Mouse (Mus musculus): ENCODE results near the gene Pdlim4. TPM values are rescaled to one million over a fixed set of nuclear protein-coding genes. Genes with fewer than 3 reads are reported as not detected.
"Not testable (repeated sequence)": the region's sequence is repeated elsewhere in the genome, so short reads cannot be mapped to it uniquely, and the experiment has no call there.

The Pdlim4 gene
- polyA plus RNA-seq, 1 experiment from 2014 or later = 44.8 TPM

- DNase-seq (ENCODE audit: low spot score) (no peak), ATAC-seq (no peak)
- Histone ChIP-seq H3K4me3 (ENCODE audit: low read depth, low read length) (no peak overlapping the region), H3K27ac (ENCODE audit: low read depth, low read length) (no peak overlapping the region), H3K27me3 (replicated peaks; ENCODE audit: control insufficient read depth, insufficient read depth, low read length) (no peaks in the 10 kb centered on the region), H3K4me1 (ENCODE audit: control insufficient read depth, insufficient read depth, low read length) (peaks cover under 1% of the 10 kb centered on the region; the same call in 1 of the 2 replicates), H3K9me3 (replicated peaks; ENCODE audit: control insufficient read depth, low read length) (no peaks in the 10 kb centered on the region), H3K9ac (ENCODE audit: low read length) (no peak overlapping the region), H3K4me2 (ENCODE audit: low read length) (no peak overlapping the region), H3K36me3 (ENCODE audit: control insufficient read depth, insufficient read depth, low read length) (no peaks in the 10 kb centered on the region)
- 95% methylated on average over 5 of the region's 5 CpGs for WGBS
Observed at GRCm38 (mm10) chr11:54052128-54052527, 16.7 kb downstream of the Pdlim4 start.

- Histone ChIP-seq H3K36me3 (ENCODE audit: control insufficient read depth, insufficient read depth, low read length) (no peaks in the 10 kb centered on the region), H3K4me1 (ENCODE audit: control insufficient read depth, insufficient read depth, low read length) (no peaks in the 10 kb centered on the region), H3K27me3 (replicated peaks; ENCODE audit: control insufficient read depth, insufficient read depth, low read length) (no peaks in the 10 kb centered on the region), H3K9ac (ENCODE audit: low read length) (no peak overlapping the region), H3K4me2 (ENCODE audit: low read length) (no peak overlapping the region), H3K9me3 (replicated peaks; ENCODE audit: control insufficient read depth, low read length) (no peaks in the 10 kb centered on the region), H3K4me3 (ENCODE audit: low read depth, low read length) (no peak overlapping the region), H3K27ac (ENCODE audit: low read depth, low read length) (no peak overlapping the region)
- ATAC-seq (no peak), DNase-seq (ENCODE audit: low spot score) (no peak)
- 93% methylated on average over 7 of the region's 7 CpGs for WGBS
Observed at GRCm38 (mm10) chr11:54051161-54051560, 17.7 kb downstream of the Pdlim4 start.

- WGBS = 70% methylated on average over 2 of the region's 2 CpGs
- no peak overlapping the region for H3K9ac ChIP-seq (ENCODE audit: low read length)
- no peaks in the 10 kb centered on the region for H3K36me3 ChIP-seq (ENCODE audit: control insufficient read depth, insufficient read depth, low read length)
- H3K27me3 ChIP-seq (replicated peaks; ENCODE audit: control insufficient read depth, insufficient read depth, low read length) = no peaks in the 10 kb centered on the region
- no peak for ATAC-seq
- H3K27ac ChIP-seq (ENCODE audit: low read depth, low read length) = no peak overlapping the region
- H3K4me3 ChIP-seq (ENCODE audit: low read depth, low read length) = no peak overlapping the region
- no peaks in the 10 kb centered on the region for H3K4me1 ChIP-seq (ENCODE audit: control insufficient read depth, insufficient read depth, low read length)
- H3K9me3 ChIP-seq (replicated peaks; ENCODE audit: control insufficient read depth, low read length) = no peaks in the 10 kb centered on the region
- no peak overlapping the region for H3K4me2 ChIP-seq (ENCODE audit: low read length)
- DNase-seq (ENCODE audit: low spot score) = no peak
Observed at GRCm38 (mm10) chr11:54050205-54050604, 18.6 kb downstream of the Pdlim4 start.

- no peak overlapping the region for H3K4me3 ChIP-seq (ENCODE audit: low read depth, low read length)
- no peak overlapping the region for H3K4me2 ChIP-seq (ENCODE audit: low read length)
- H3K9me3 ChIP-seq (replicated peaks; ENCODE audit: control insufficient read depth, low read length) = no peaks in the 10 kb centered on the region
- no peaks in the 10 kb centered on the region for H3K4me1 ChIP-seq (ENCODE audit: control insufficient read depth, insufficient read depth, low read length)
- no peaks in the 10 kb centered on the region for H3K27me3 ChIP-seq (replicated peaks; ENCODE audit: control insufficient read depth, insufficient read depth, low read length)
- no peak overlapping the region for H3K27ac ChIP-seq (ENCODE audit: low read depth, low read length)
- ATAC-seq = no peak
- no peaks in the 10 kb centered on the region for H3K36me3 ChIP-seq (ENCODE audit: control insufficient read depth, insufficient read depth, low read length)
- no peak overlapping the region for H3K9ac ChIP-seq (ENCODE audit: low read length)
- 96% methylated on average over 6 of the region's 6 CpGs for WGBS
- no peak for DNase-seq (ENCODE audit: low spot score)
Observed at GRCm38 (mm10) chr11:54040676-54041075, 28.1 kb downstream of the Pdlim4 start.

GRCm38 (mm10) chr11:54032872-54033271, 35.9 kb downstream of the Pdlim4 start:
- not testable (repeated sequence) for H3K27me3 ChIP-seq (replicated peaks; ENCODE audit: control insufficient read depth, insufficient read depth, low read length); H3K9ac ChIP-seq (ENCODE audit: low read length); H3K4me2 ChIP-seq (ENCODE audit: low read length); H3K36me3 ChIP-seq (ENCODE audit: control insufficient read depth, insufficient read depth, low read length); H3K27ac ChIP-seq (ENCODE audit: low read depth, low read length); H3K4me1 ChIP-seq (ENCODE audit: control insufficient read depth, insufficient read depth, low read length); ATAC-seq; DNase-seq (ENCODE audit: low spot score); H3K9me3 ChIP-seq (replicated peaks; ENCODE audit: control insufficient read depth, low read length); H3K4me3 ChIP-seq (ENCODE audit: low read depth, low read length)
- 96% methylated on average over 1 of the region's 3 CpGs for WGBS

GRCm38 (mm10) chr11:54028997-54029396, 39.8 kb downstream of the Pdlim4 start:
- H3K9ac ChIP-seq (ENCODE audit: low read length) = no peak overlapping the region; the same call in 1 of the 2 replicates
- no peak overlapping the region for H3K4me3 ChIP-seq (ENCODE audit: low read depth, low read length)
- H3K4me1 ChIP-seq (ENCODE audit: control insufficient read depth, insufficient read depth, low read length) = peaks cover 7% of the 10 kb centered on the region; the same call in 1 of the 2 replicates
- DNase-seq (ENCODE audit: low spot score) (no peak), ATAC-seq (no peak)
- H3K27me3 ChIP-seq (replicated peaks; ENCODE audit: control insufficient read depth, insufficient read depth, low read length) = peaks cover 7% of the 10 kb centered on the region
- WGBS = 77% methylated on average over 4 of the region's 4 CpGs
- H3K36me3 ChIP-seq (ENCODE audit: control insufficient read depth, insufficient read depth, low read length) = no peaks in the 10 kb centered on the region
- no peak overlapping the region for H3K27ac ChIP-seq (ENCODE audit: low read depth, low read length)
- no peaks in the 10 kb centered on the region for H3K9me3 ChIP-seq (replicated peaks; ENCODE audit: control insufficient read depth, low read length)
- peak overlapping the region; percentile 98 for H3K4me2 ChIP-seq (ENCODE audit: low read length)

GRCm38 (mm10) chr11:54028044-54028951, 40.5 kb downstream of the Pdlim4 start, which contains the start of gene Slc22a4:
Gene Slc22a4, minus strand, starts transcription at chr11:54028090.
- H3K4me3 ChIP-seq (ENCODE audit: low read depth, low read length) = peak within 1 kb of the TSS; percentile 55
- 2% methylated on average over 61 of the region's 61 CpGs for WGBS
- peaks cover 7% of the 10 kb centered on the region for H3K27me3 ChIP-seq (replicated peaks; ENCODE audit: control insufficient read depth, insufficient read depth, low read length)
- peaks cover 7% of the 10 kb centered on the region; the same call in 1 of the 2 replicates for H3K4me1 ChIP-seq (ENCODE audit: control insufficient read depth, insufficient read depth, low read length)
- H3K36me3 ChIP-seq (ENCODE audit: control insufficient read depth, insufficient read depth, low read length) = no peaks in the 10 kb centered on the region
- DNase-seq (ENCODE audit: low spot score) = peak; percentile 69
- ATAC-seq = peak; percentile 77
- no peaks in the 10 kb centered on the region for H3K9me3 ChIP-seq (replicated peaks; ENCODE audit: control insufficient read depth, low read length)
- H3K27ac ChIP-seq (ENCODE audit: low read depth, low read length) = no peak within 1 kb of the TSS
- H3K4me2 ChIP-seq (ENCODE audit: low read length) = peak within 1 kb of the TSS; percentile 98
- peak within 1 kb of the TSS; percentile 71 for H3K9ac ChIP-seq (ENCODE audit: low read length)

- Histone ChIP-seq H3K9ac (ENCODE audit: low read length) (peak overlapping the region; percentile 71), H3K4me3 (ENCODE audit: low read depth, low read length) (peak overlapping the region; percentile 55), H3K36me3 (ENCODE audit: control insufficient read depth, insufficient read depth, low read length) (no peaks in the 10 kb centered on the region), H3K4me2 (ENCODE audit: low read length) (peak overlapping the region; percentile 98), H3K4me1 (ENCODE audit: control insufficient read depth, insufficient read depth, low read length) (peaks cover 7% of the 10 kb centered on the region; the same call in 1 of the 2 replicates), H3K27ac (ENCODE audit: low read depth, low read length) (no peak overlapping the region), H3K27me3 (replicated peaks; ENCODE audit: control insufficient read depth, insufficient read depth, low read length) (peaks cover 7% of the 10 kb centered on the region), H3K9me3 (replicated peaks; ENCODE audit: control insufficient read depth, low read length) (no peaks in the 10 kb centered on the region)
- WGBS = 17% methylated on average over 30 of the region's 31 CpGs
- DNase-seq (ENCODE audit: low spot score) (peak; percentile 7), ATAC-seq (peak; percentile 32; the same call in 1 of the 2 replicates)
Observed at GRCm38 (mm10) chr11:54027131-54028043, 41.4 kb downstream of the Pdlim4 start.

Data from forebrain, embryonic 14.5 days (tissue).